Mouse (Mus musculus): ENCODE measurements at regions not wholly inside any gene's neighbourhood (a gene's known extent, or its start where the extent isn't known, plus 50 kb on each side); places are given as distances from the start of the nearest gene placed in this dataset.

DNA sequence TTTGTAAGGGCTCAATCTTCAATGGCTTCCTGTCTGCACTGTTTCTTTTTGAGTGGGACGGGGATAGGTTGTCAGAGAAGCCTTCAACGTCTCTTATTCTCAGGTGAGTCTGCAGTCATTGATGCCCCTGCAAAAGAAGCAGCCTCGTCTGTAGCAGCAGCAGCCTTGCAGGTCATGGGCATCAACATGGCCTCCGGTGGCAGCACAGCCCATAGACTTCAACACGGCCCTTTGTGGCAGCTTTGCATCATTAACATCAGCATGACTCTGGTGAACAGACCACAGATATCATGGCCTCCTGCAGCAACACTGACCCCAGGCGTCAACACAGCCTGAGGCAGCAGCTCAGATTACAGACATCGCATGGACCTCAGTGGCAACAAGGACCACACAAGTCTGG is 65.4 kb upstream of the Rnf24 start:
- no peak for TF ChIP-seq POLR2A (IDR thresholded peaks at IDR 0.05; ENCODE audit: extremely low read depth, insufficient read depth, low read length)
- TF ChIP-seq CTCF (IDR thresholded peaks at IDR 0.05; ENCODE audit: low read depth, low read length), result no peak
- 80% methylated on average over 7 of the region's 7 CpGs for WGBS
- no peak for DNase-seq (ENCODE audit: extremely low read depth, low read depth, low spot score)

DNA sequence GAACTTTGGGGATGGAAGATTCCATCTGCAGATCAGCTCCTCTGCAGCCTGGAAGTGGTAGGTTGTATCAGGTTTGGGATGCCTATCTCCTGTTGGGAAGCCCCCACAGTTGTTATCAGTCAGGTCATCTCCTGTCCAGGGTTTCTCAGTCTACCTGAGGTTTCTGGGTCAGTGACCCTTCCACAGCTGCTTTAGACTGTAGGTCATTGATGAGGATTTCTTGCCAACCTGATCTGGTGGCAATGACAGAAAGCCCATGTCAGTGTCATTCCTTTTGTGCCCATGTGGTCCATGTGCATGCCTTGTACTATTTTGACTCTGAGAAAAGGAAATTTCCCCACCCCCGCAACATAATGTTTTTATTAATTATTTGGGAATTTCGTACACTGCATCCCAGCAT is 64.8 kb upstream of the Rnf24 start:
- Histone ChIP-seq H3K27ac (replicated peaks; ENCODE audit: insufficient read depth, low read depth, low read length) (no peak overlapping the region), H3K36me3 (ENCODE audit: control insufficient read depth, insufficient read depth, low read length) (no peaks in the 10 kb centered on the region), H3K9ac (ENCODE audit: low read depth, low read length) (no peak overlapping the region), H3K4me3 (ENCODE audit: insufficient read depth, low read depth, low read length) (no peak overlapping the region), H3K27me3 (ENCODE audit: control insufficient read depth, insufficient read depth, low read length) (no peaks in the 10 kb centered on the region), H3K4me1 (ENCODE audit: control insufficient read depth, insufficient read depth, low read length) (no peaks in the 10 kb centered on the region), H3K79me2 (ENCODE audit: control insufficient read depth, insufficient read depth, low read length) (no peaks in the 10 kb centered on the region)
- no peak for DNase-seq (ENCODE audit: extremely low read depth, low read depth, low spot score)
- WGBS, result 94% methylated on average over 2 of the region's 2 CpGs
- no peak for TF ChIP-seq POLR2A (IDR thresholded peaks at IDR 0.05; ENCODE audit: extremely low read depth, insufficient read depth, low read length)
- no peak for TF ChIP-seq CTCF (IDR thresholded peaks at IDR 0.05; ENCODE audit: low read depth, low read length)

More for the DNA sequence above, 65.4 kb upstream of the Rnf24 start:
- H3K27ac ChIP-seq (replicated peaks; ENCODE audit: insufficient read depth, low read depth, low read length), result no peak overlapping the region
- H3K27me3 ChIP-seq (ENCODE audit: control insufficient read depth, insufficient read depth, low read length), result no peaks in the 10 kb centered on the region
- H3K79me2 ChIP-seq (ENCODE audit: control insufficient read depth, insufficient read depth, low read length), result no peaks in the 10 kb centered on the region
- no peak overlapping the region for H3K9ac ChIP-seq (ENCODE audit: low read depth, low read length)
- no peaks in the 10 kb centered on the region for H3K36me3 ChIP-seq (ENCODE audit: control insufficient read depth, insufficient read depth, low read length)
- H3K4me1 ChIP-seq (ENCODE audit: control insufficient read depth, insufficient read depth, low read length), result no peaks in the 10 kb centered on the region
- no peak overlapping the region for H3K4me3 ChIP-seq (ENCODE audit: insufficient read depth, low read depth, low read length)

DNA sequence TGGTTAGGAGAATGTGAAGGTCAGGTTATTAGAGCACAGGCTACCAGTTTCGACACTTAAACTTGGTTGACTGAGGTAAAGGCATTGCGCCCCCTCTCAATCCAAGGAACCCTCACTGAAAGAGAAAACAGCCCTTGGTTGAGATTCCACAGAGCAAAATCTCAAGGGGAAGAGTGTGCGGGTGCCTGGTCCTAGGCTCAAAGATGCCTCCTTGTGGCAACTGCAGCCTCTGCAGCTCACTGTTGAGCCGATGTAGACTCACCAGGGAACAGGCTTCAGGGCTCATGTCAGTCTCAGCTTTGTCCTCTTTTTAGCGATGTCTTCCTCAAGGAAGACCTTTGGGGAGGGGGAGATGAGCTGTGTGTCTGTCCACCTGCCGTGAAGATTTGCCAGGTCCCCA is 63.8 kb upstream of the Rnf24 start:
- Histone ChIP-seq H3K79me2 (ENCODE audit: control insufficient read depth, insufficient read depth, low read length) (no peaks in the 10 kb centered on the region), H3K27me3 (ENCODE audit: control insufficient read depth, insufficient read depth, low read length) (no peaks in the 10 kb centered on the region), H3K36me3 (ENCODE audit: control insufficient read depth, insufficient read depth, low read length) (no peaks in the 10 kb centered on the region), H3K9ac (ENCODE audit: low read depth, low read length) (no peak overlapping the region), H3K4me1 (ENCODE audit: control insufficient read depth, insufficient read depth, low read length) (no peaks in the 10 kb centered on the region), H3K4me3 (ENCODE audit: insufficient read depth, low read depth, low read length) (no peak overlapping the region), H3K27ac (replicated peaks; ENCODE audit: insufficient read depth, low read depth, low read length) (no peak overlapping the region)
- DNase-seq (ENCODE audit: extremely low read depth, low read depth, low spot score), result peak; percentile 41
- 24% methylated on average over 6 of the region's 6 CpGs for WGBS
- TF ChIP-seq CTCF (IDR thresholded peaks at IDR 0.05; ENCODE audit: low read depth, low read length) (peak; percentile 94), POLR2A (IDR thresholded peaks at IDR 0.05; ENCODE audit: extremely low read depth, insufficient read depth, low read length) (no peak)

DNA sequence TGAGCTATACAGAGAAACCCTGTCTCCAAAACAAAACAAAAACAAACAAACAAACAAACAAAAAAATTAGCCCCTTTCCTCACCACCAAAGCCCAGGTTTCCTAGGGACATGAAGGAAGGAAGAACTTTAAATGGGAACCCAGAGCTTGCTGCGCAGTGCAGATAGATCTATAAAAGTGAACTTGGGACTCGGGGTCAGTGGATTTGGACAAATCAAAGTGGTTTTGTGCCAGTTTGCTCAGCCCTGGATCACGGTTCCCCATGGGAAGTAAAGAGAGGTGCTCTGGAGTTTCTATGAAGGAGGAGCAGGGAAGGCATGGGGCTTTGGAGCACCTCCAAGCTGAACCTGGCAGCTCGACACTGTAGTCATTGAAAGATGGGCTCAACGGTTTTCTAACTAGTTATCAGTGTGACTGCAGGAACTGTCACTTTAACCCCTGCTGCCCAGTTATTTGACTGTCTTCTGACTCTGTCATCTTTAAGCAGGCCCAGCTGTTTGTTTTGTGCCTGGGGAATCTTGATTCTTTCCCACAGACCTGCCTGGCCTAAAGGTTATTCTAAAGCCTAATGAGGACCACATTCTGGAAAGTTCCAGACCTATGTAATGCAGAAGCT is 58.3 kb upstream of the Rnf24 start:
- TF ChIP-seq CTCF (IDR thresholded peaks at IDR 0.05; ENCODE audit: low read depth, low read length) (no peak), POLR2A (IDR thresholded peaks at IDR 0.05; ENCODE audit: extremely low read depth, insufficient read depth, low read length) (no peak)
- H3K27me3 ChIP-seq (ENCODE audit: control insufficient read depth, insufficient read depth, low read length), result no peaks in the 10 kb centered on the region
- H3K4me3 ChIP-seq (ENCODE audit: insufficient read depth, low read depth, low read length), result no peak overlapping the region
- peak; percentile 86 for DNase-seq (ENCODE audit: extremely low read depth, low read depth, low spot score)
- H3K27ac ChIP-seq (replicated peaks; ENCODE audit: insufficient read depth, low read depth, low read length), result no peak overlapping the region
- no peak overlapping the region for H3K9ac ChIP-seq (ENCODE audit: low read depth, low read length)
- H3K4me1 ChIP-seq (ENCODE audit: control insufficient read depth, insufficient read depth, low read length), result peaks cover 5% of the 10 kb centered on the region; the same call in 1 of the 2 replicates
- 14% methylated on average over 5 of the region's 5 CpGs for WGBS
- H3K36me3 ChIP-seq (ENCODE audit: control insufficient read depth, insufficient read depth, low read length), result no peaks in the 10 kb centered on the region
- no peaks in the 10 kb centered on the region for H3K79me2 ChIP-seq (ENCODE audit: control insufficient read depth, insufficient read depth, low read length)

DNA sequence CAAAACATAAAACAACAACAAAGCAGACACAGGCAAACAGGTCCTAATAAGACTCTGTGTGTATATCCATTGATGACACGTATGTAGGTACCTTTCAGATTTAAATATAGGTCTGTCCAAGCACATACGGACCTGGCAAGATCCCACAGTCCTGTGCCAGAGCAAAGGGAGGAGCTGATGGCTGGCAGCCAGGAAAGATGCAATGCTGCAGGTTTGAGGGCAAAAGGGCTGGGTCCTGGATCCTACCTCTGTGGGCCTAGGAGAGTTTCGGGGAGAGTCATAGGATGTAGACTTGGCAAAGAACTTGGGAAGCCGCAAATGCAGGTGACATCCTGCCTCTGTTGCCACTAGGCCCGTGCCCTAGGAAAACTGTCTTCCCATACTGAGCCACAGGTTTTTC is 54.6 kb upstream of the Rnf24 start:
- H3K4me3 ChIP-seq (ENCODE audit: insufficient read depth, low read depth, low read length), result no peak overlapping the region
- 52% methylated on average over 5 of the region's 5 CpGs for WGBS
- no peak overlapping the region for H3K9ac ChIP-seq (ENCODE audit: low read depth, low read length)
- TF ChIP-seq CTCF (IDR thresholded peaks at IDR 0.05; ENCODE audit: low read depth, low read length) (no peak), POLR2A (IDR thresholded peaks at IDR 0.05; ENCODE audit: extremely low read depth, insufficient read depth, low read length) (no peak)
- peak; percentile 43 for DNase-seq (ENCODE audit: extremely low read depth, low read depth, low spot score)
- H3K36me3 ChIP-seq (ENCODE audit: control insufficient read depth, insufficient read depth, low read length), result no peaks in the 10 kb centered on the region
- peaks cover 5% of the 10 kb centered on the region; the same call in 1 of the 2 replicates for H3K4me1 ChIP-seq (ENCODE audit: control insufficient read depth, insufficient read depth, low read length)
- H3K79me2 ChIP-seq (ENCODE audit: control insufficient read depth, insufficient read depth, low read length), result no peaks in the 10 kb centered on the region
- H3K27ac ChIP-seq (replicated peaks; ENCODE audit: insufficient read depth, low read depth, low read length), result no peak overlapping the region
- no peaks in the 10 kb centered on the region for H3K27me3 ChIP-seq (ENCODE audit: control insufficient read depth, insufficient read depth, low read length)

DNA sequence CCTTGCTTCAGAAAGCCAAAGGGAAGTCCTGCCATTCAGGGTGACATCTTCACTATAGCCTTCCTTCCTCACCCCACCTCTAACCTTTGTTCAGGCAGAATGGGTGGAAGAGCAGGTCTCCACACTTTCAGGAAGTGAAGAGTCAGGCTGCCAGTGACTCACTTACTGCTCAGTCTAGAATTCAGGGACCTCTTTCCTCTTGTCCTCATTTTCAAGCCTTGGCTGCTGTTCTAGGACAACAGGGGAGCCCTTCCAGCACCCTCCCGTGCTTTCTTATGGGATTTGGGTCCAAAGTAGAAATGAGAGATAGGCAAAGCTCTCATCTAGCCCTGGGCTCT is 51.5 kb upstream of the Rnf24 start:
- Histone ChIP-seq H3K27ac (replicated peaks; ENCODE audit: insufficient read depth, low read depth, low read length) (no peak overlapping the region), H3K4me3 (ENCODE audit: insufficient read depth, low read depth, low read length) (no peak overlapping the region)
- 55% methylated on average over 1 of the region's 1 CpGs for WGBS

More for the DNA sequence above, 51.5 kb upstream of the Rnf24 start:
- no peak for DNase-seq (ENCODE audit: extremely low read depth, low read depth, low spot score)
- no peaks in the 10 kb centered on the region for H3K36me3 ChIP-seq (ENCODE audit: control insufficient read depth, insufficient read depth, low read length)
- no peaks in the 10 kb centered on the region for H3K79me2 ChIP-seq (ENCODE audit: control insufficient read depth, insufficient read depth, low read length)
- no peaks in the 10 kb centered on the region for H3K27me3 ChIP-seq (ENCODE audit: control insufficient read depth, insufficient read depth, low read length)
- H3K9ac ChIP-seq (ENCODE audit: low read depth, low read length), result no peak overlapping the region
- H3K4me1 ChIP-seq (ENCODE audit: control insufficient read depth, insufficient read depth, low read length), result no peaks in the 10 kb centered on the region
- TF ChIP-seq CTCF (IDR thresholded peaks at IDR 0.05; ENCODE audit: low read depth, low read length), result no peak
- TF ChIP-seq POLR2A (IDR thresholded peaks at IDR 0.05; ENCODE audit: extremely low read depth, insufficient read depth, low read length), result no peak
